Mouse (Mus musculus) mesoderm, embryonic 11.5 days (tissue): ENCODE measurements at regions not wholly inside any gene's neighbourhood (a gene's known extent, or its start where the extent isn't known, plus 50 kb on each side); places are given as distances from the start of the nearest gene placed in this dataset.

Experiments
- DNase-seq: peaks from one replicate; pipeline ENCODE4 v3.0.0-alpha.2; 2012; ENCODE audit warnings: low read depth, low spot score

- no peak for DNase-seq
Observed at GRCm38 (mm10) chr3:39918601-39919000, 612.5 kb upstream of the Intu start.

- no peak for DNase-seq
Observed at GRCm38 (mm10) chr3:39925436-39925835, 605.6 kb upstream of the Intu start.

GRCm38 (mm10) chr3:39928421-39928820 lies 602.7 kb upstream of the Intu start:
- no peak for DNase-seq

GRCm38 (mm10) chr3:39933372-39933771 lies 597.7 kb upstream of the Intu start:
- no peak for DNase-seq

- DNase-seq: no peak
Observed at GRCm38 (mm10) chr3:39937719-39938278, 593.3 kb upstream of the Intu start.

GRCm38 (mm10) chr3:39944581-39944980 lies 586.5 kb upstream of the Intu start:
- no peak for DNase-seq

- no peak for DNase-seq
Observed at GRCm38 (mm10) chr3:39952103-39952502, 579.0 kb upstream of the Intu start.

GRCm38 (mm10) chr3:39952556-39952955 lies 578.5 kb upstream of the Intu start:
- DNase-seq: no peak

- DNase-seq: peak; percentile 62
Observed at GRCm38 (mm10) chr3:39961836-39962640, 569.0 kb upstream of the Intu start.

GRCm38 (mm10) chr3:39965431-39965830 lies 565.7 kb upstream of the Intu start:
- no peak for DNase-seq

GRCm38 (mm10) chr3:39966390-39966789 lies 564.7 kb upstream of the Intu start:
- no peak for DNase-seq

- no peak for DNase-seq
Observed at GRCm38 (mm10) chr3:39976937-39977336, 554.1 kb upstream of the Intu start.

- peak; percentile 51 for DNase-seq
Observed at GRCm38 (mm10) chr3:39978916-39979679, 552.0 kb upstream of the Intu start.

GRCm38 (mm10) chr3:39982656-39983055 lies 548.4 kb upstream of the Intu start:
- no peak for DNase-seq

GRCm38 (mm10) chr3:39987710-39988109 lies 543.4 kb upstream of the Intu start:
- DNase-seq: no peak

GRCm38 (mm10) chr3:39998628-39999027 lies 532.5 kb upstream of the Intu start:
- peak; percentile 65 for DNase-seq

GRCm38 (mm10) chr3:39999846-40000245 lies 531.2 kb upstream of the Intu start:
- DNase-seq: no peak

GRCm38 (mm10) chr3:40002838-40003237 lies 528.2 kb upstream of the Intu start:
- DNase-seq: no peak

- no peak for DNase-seq
Observed at GRCm38 (mm10) chr3:40010051-40010450, 521.0 kb upstream of the Intu start.

- peak; percentile 21 for DNase-seq
Observed at GRCm38 (mm10) chr3:40021682-40022081, 509.4 kb upstream of the Intu start.

GRCm38 (mm10) chr3:40027713-40028112 lies 503.4 kb upstream of the Intu start:
- no peak for DNase-seq

- DNase-seq: no peak
Observed at GRCm38 (mm10) chr3:40036177-40036576, 494.9 kb upstream of the Intu start.

- DNase-seq: no peak
Observed at GRCm38 (mm10) chr3:40049721-40050120, 481.4 kb upstream of the Intu start.
